ENCODE assay signal across 8 mouse cellular contexts in genomic region chr7:97480821-97481339, GRCm38 (mm10). TPM values are rescaled to one million over a fixed set of nuclear protein-coding genes. Genes with fewer than 3 reads are reported as not detected.
DNase-seq lines count a peak whose midpoint lies in the region; ATAC-seq lines count a peak whose summit lies in the region.

Gene Ints4 (plus strand): TSS chr7:97480956.

- peak; percentile 92 for DNase-seq in NIH3T3 (ENCODE audit: low read depth)
- peak; percentile 92 to 95 for DNase-seq in cerebellum, postnatal 10 days
- peak; percentile 89 to 90 for DNase-seq in frontal cortex, postnatal 10 days (ENCODE audit: low spot score in 2 of 2)
- DNase-seq in layer of hippocampus, postnatal 14 days (ENCODE audit: low spot score in 2 of 2), result peak; percentile 85 to 96
- peak; percentile 89 for DNase-seq in lung, postnatal 14 days
- peak; percentile 85 for DNase-seq in retina, adult 2 months (ENCODE audit: low read depth, low spot score)
- DNase-seq in thymus, postnatal 36 days, result peak; percentile 84 to 90

- H3K27ac ChIP-seq in hindbrain, embryonic 12.5 days, result peak within 1 kb of the TSS; percentile 73

- H3K9me3 ChIP-seq in hindbrain, embryonic 12.5 days (replicated peaks), result no peaks in the 10 kb centered on the region

- peak within 1 kb of the TSS; percentile 64 for H3K4me3 ChIP-seq in hindbrain, embryonic 12.5 days

- H3K9ac ChIP-seq in hindbrain, embryonic 12.5 days, result peak within 1 kb of the TSS; percentile 68

- under 1% methylated on average over 24 of the region's 24 CpGs for WGBS in hindbrain, embryonic 12.5 days

- H3K27me3 ChIP-seq in hindbrain, embryonic 12.5 days, result no peaks in the 10 kb centered on the region

- ATAC-seq in hindbrain, embryonic 12.5 days (ENCODE audit: low FRiP score), result peak; percentile 99

- peaks cover 24% of the 10 kb centered on the region for H3K4me1 ChIP-seq in hindbrain, embryonic 12.5 days

- peak within 1 kb of the TSS; percentile 88 for H3K4me2 ChIP-seq in hindbrain, embryonic 12.5 days (replicated peaks)

- peaks cover 12% of the 10 kb centered on the region for H3K36me3 ChIP-seq in hindbrain, embryonic 12.5 days

RNA-seq across cellular contexts. Expression of gene Ints4, which starts in this region (rescaled TPM):
- polyA plus RNA-seq in hindbrain, embryonic 12.5 days (2016; fragmentation: Nextera tagmentation; extraction: Ambion mirVana), result 54.2 and 55.3 TPM in 2 replicates
- 10 to 100 TPM; 31.4 to 33.1 TPM for total RNA-seq in layer of hippocampus, postnatal 14 days (2021)

Comparison
In these comparisons a context has a peak if more than half of its experiments do, and no peak if none do; other contexts are left out.
1. Peak in every context shown above with its lines: DNase-seq, ATAC-seq, H3K4me3 ChIP-seq and H3K27ac ChIP-seq.